Mouse (Mus musculus): ENCODE results near the gene Derl3.

DNA sequence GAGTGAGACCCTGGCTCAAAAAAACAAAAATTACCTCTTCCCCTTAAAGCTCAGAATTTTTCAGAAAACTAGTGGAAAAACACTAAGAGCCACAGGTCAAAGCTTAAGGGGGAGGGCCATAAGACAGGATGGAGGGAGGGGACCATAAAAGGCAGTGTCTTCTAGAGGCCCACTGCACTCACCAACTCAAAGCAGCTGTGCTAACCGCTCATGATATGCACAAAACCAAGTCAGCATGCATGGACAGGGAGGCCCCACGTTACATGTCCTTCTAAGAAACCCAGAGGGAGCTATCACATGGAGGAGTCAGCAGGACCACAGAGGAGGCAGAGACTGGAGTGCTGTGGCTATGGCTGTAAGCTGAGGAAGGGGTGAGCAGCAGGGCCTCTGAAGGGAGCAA is 17.5 kb downstream of the Derl3 start:
- TF ChIP-seq POLR2A (IDR thresholded peaks at IDR 0.05; ENCODE audit: low read depth, low read length): no peak
- no peak for TF ChIP-seq CTCF (IDR thresholded peaks at IDR 0.05; ENCODE audit: borderline replicate concordance, insufficient read depth, low read length)

All from embryonic fibroblast, embryonic 13.5 days (primary cell).